In the genomic region with DNA sequence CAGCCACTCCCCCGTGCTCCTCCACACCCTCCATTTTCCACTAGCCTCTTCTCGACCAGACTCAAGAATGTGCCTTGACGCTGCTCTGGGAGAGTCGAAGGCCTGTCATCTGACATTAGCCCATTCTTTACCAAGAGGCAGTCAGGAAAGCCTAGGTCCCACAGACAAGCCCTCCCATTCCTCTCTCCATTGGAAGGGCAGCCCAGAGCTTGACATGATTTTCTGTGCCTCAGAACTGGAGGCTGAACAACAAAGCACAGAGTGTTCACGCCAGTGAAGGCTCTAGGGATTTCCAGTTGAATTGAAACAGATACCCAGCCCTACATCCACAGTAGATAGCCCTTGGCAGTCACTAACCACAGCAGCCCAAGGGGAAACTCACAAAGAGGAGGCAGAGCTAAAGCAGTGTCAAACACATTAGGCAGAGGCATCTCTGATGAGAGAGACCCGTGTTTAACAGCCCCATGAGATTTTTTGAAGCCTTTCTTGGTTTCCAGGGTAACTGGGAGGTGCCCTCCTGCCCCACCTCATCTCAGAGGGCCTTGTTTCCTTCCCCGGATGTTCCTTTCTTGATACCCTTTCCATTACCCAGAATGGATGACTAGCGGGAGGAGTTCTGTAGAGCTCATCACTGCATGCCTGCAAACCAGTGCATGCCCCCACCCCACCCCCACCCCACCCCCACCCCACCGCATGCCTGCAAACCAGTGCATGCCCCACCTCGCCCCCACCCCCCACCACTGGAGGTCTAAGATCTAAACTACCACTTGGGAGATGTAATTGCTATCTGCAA, we compare ENCODE assay signal across 9 mouse cellular contexts. TPM values are rescaled to one million over a fixed set of nuclear protein-coding genes. Genes with fewer than 3 reads are reported as not detected.
DNase-seq lines count a peak whose midpoint lies in the region; ATAC-seq and TF ChIP-seq lines count a peak whose summit lies in the region.
"Had no signal": no experiment of that assay in that cellular context is flagged by ENCODE, and none has a peak within 500 bp of the region (broad histone marks: within the 10 kb centered on the region; RNA-seq: fewer than 3 reads in every experiment).

No protein-coding gene starts in this region.

- no peaks in the 10 kb centered on the region for H3K36me3 ChIP-seq in midbrain, embryonic 14.5 days (ENCODE audit: control insufficient read depth, insufficient read depth, low read length)
- no peaks in the 10 kb centered on the region for H3K36me3 ChIP-seq in intestine, embryonic 16.5 days (ENCODE audit: control insufficient read depth, insufficient read depth, low read length)
- H3K36me3 ChIP-seq: lung, embryonic 15.5 days had no signal

- H3K27ac ChIP-seq in embryonic fibroblast, embryonic 13.5 days (ENCODE audit: insufficient read depth, low read length), result peak overlapping the region; percentile 0; the same call in 1 of the 2 replicates
- peak overlapping the region; percentile 53; the same call in 1 of the 2 replicates for H3K27ac ChIP-seq in midbrain, embryonic 14.5 days (replicated peaks; ENCODE audit: low read depth, low read length)
- H3K27ac ChIP-seq in intestine, embryonic 16.5 days (ENCODE audit: low read length), result no peak overlapping the region
- H3K27ac ChIP-seq: lung, embryonic 15.5 days had no signal

- TF ChIP-seq CTCF in embryonic fibroblast, embryonic 13.5 days (IDR thresholded peaks at IDR 0.05; ENCODE audit: borderline replicate concordance, insufficient read depth, low read length), result no peak

- intact Hi-C loops in heart, postnatal 10 days (cut with DNase I), result no loop called here

- no peak overlapping the region for H3K9ac ChIP-seq in midbrain, embryonic 14.5 days (replicated peaks; ENCODE audit: low read length)
- H3K9ac ChIP-seq in intestine, embryonic 16.5 days (ENCODE audit: low read depth, low read length), result no peak overlapping the region
- H3K9ac ChIP-seq: lung, embryonic 15.5 days had no signal

- TF ChIP-seq POLR2A in embryonic fibroblast, embryonic 13.5 days (IDR thresholded peaks at IDR 0.05; ENCODE audit: low read depth, low read length), result no peak

- H3K4me3 ChIP-seq in embryonic fibroblast, embryonic 13.5 days (ENCODE audit: insufficient read depth, low read length), result no peak overlapping the region
- H3K4me3 ChIP-seq in midbrain, embryonic 14.5 days (replicated peaks; ENCODE audit: low read depth, low read length), result no peak overlapping the region
- no peak overlapping the region for H3K4me3 ChIP-seq in intestine, embryonic 16.5 days (ENCODE audit: low read length)
- H3K4me3 ChIP-seq: lung, embryonic 15.5 days had no signal

- peak; percentile 79 for ATAC-seq in midbrain, embryonic 14.5 days (ENCODE audit: low FRiP score, low TSS enrichment)
- no peak for ATAC-seq in intestine, embryonic 16.5 days

- no peaks in the 10 kb centered on the region for H3K27me3 ChIP-seq in midbrain, embryonic 14.5 days (ENCODE audit: control insufficient read depth, insufficient read depth, low read length)
- no peaks in the 10 kb centered on the region for H3K27me3 ChIP-seq in intestine, embryonic 16.5 days (replicated peaks; ENCODE audit: control insufficient read depth, insufficient read depth, low read length)
- H3K27me3 ChIP-seq: lung, embryonic 15.5 days had no signal

- peak; percentile 54 for DNase-seq in embryo, embryonic 10.5 days (ENCODE audit: low spot score)
- peak; percentile 60 to 61 for DNase-seq in heart, postnatal 10 days
- peak; percentile 73 for DNase-seq in midbrain, embryonic 14.5 days
- DNase-seq in frontal cortex, postnatal 10 days (ENCODE audit: low spot score in 2 of 2), result no peak
- no peak for DNase-seq in frontal cortex, postnatal 36 days (ENCODE audit: low spot score in 2 of 2)
- DNase-seq: kidney, postnatal 14 days had no signal

- peaks cover 12% of the 10 kb centered on the region for H3K4me1 ChIP-seq in embryonic fibroblast, embryonic 13.5 days (ENCODE audit: control insufficient read depth, insufficient read depth, low read length)
- peaks cover 10% of the 10 kb centered on the region; the same call in 1 of the 2 replicates for H3K4me1 ChIP-seq in midbrain, embryonic 14.5 days (ENCODE audit: control insufficient read depth, insufficient read depth, low read length)
- H3K4me1 ChIP-seq in intestine, embryonic 16.5 days (ENCODE audit: control insufficient read depth, insufficient read depth, low read length), result no peaks in the 10 kb centered on the region
- H3K4me1 ChIP-seq: lung, embryonic 15.5 days had no signal

- WGBS in midbrain, embryonic 14.5 days, result 18% methylated on average over 10 of the region's 10 CpGs
- WGBS in intestine, embryonic 16.5 days, result 46% methylated on average over 10 of the region's 10 CpGs

- H3K9me3 ChIP-seq in midbrain, embryonic 14.5 days (ENCODE audit: control insufficient read depth, low read length), result no peaks in the 10 kb centered on the region
- no peaks in the 10 kb centered on the region for H3K9me3 ChIP-seq in intestine, embryonic 16.5 days (ENCODE audit: control insufficient read depth, low read length)
- H3K9me3 ChIP-seq: lung, embryonic 15.5 days had no signal

- no peak overlapping the region for H3K4me2 ChIP-seq in midbrain, embryonic 14.5 days (ENCODE audit: low read length)
- H3K4me2 ChIP-seq in intestine, embryonic 16.5 days (ENCODE audit: low read depth, low read length), result no peak overlapping the region
- H3K4me2 ChIP-seq: lung, embryonic 15.5 days had no signal

RNA-seq across cellular contexts. Expression of a gene that starts 13.7 kb away (rescaled TPM):
- 0.19 and 0.92 TPM in 2 replicates for polyA plus RNA-seq in embryonic fibroblast, embryonic 13.5 days (2011; ENCODE audit: insufficient read length, low read depth, missing spikeins)
- total RNA-seq in heart, postnatal 10 days (2021), result 1 to 10 TPM; 1.2 to 1.8 TPM
- 4.2 and 6.4 TPM in 2 replicates for polyA plus RNA-seq in midbrain, embryonic 14.5 days (2014; fragmentation: Nextera tagmentation; extraction: Ambion mirVana)
- polyA plus RNA-seq in intestine, embryonic 16.5 days (2015; fragmentation: Nextera tagmentation; extraction: Ambion mirVana), result 0.13 and 0.23 TPM in 2 replicates

Comparison
In these comparisons a context has a peak if more than half of its experiments do, and no peak if none do; other contexts are left out.
1. DNase-seq: peak in embryo, embryonic 10.5 days (single experiment), heart, postnatal 10 days (2 of 2) and midbrain, embryonic 14.5 days (single experiment); none in frontal cortex, postnatal 10 days (0 of 2) and frontal cortex, postnatal 36 days (0 of 2).